Mouse (Mus musculus) hindbrain, embryonic 14.5 days (tissue): Measurements from ENCODE around the gene Olfr827. TPM values are rescaled to one million over a fixed set of nuclear protein-coding genes. Genes with fewer than 3 reads are reported as not detected.

Experiments
- ATAC-seq: fragments of 200-750 bp; cut with Nextera tagmentation; 2 replicates; pipeline ENCODE4 v1.8.0; 2017; ENCODE audit warnings: moderate number of reproducible peaks, mild to moderate bottlenecking, moderate TSS enrichment, moderate library complexity; ENCODE audit not compliant: low FRiP score
- DNase-seq: peaks from one replicate; pipeline ENCODE4 v3.0.0-alpha.2; 2015; ENCODE audit warnings: low spot score
- H3K27ac ChIP-seq: fragments of 300-500 bp; sonication (generic); 2 replicates; pipeline ENCODE4 v1.5.1; 2014; ENCODE audit warnings: mild to moderate bottlenecking, moderate library complexity
- H3K27me3 ChIP-seq: fragments of 300-500 bp; sonication (generic); 2 replicates; pipeline ENCODE4 v1.6.1; 2014; ENCODE audit warnings: mild to moderate bottlenecking, low read length, mixed read lengths; ENCODE audit not compliant: control insufficient read depth, insufficient read depth
- H3K36me3 ChIP-seq: fragments of 300-500 bp; sonication (generic); replicated peaks from 2 replicates; pipeline ENCODE4 v1.6.1; 2014; ENCODE audit not compliant: control insufficient read depth, insufficient read depth
- H3K4me1 ChIP-seq: fragments of 300-500 bp; sonication (generic); replicated peaks from 2 replicates; pipeline ENCODE4 v1.6.1; 2014; ENCODE audit warnings: antibody characterized with exemption, low read length, mixed read lengths; ENCODE audit not compliant: control insufficient read depth, insufficient read depth
- H3K4me2 ChIP-seq: fragments of 300-500 bp; sonication (generic); replicated peaks from 2 replicates; pipeline ENCODE4 v1.6.1; 2014; ENCODE audit warnings: mild to moderate bottlenecking, moderate library complexity
- H3K4me3 ChIP-seq: fragments of 300-500 bp; sonication (generic); replicated peaks from 2 replicates; pipeline ENCODE4 v1.5.1; 2014; ENCODE audit warnings: mild to moderate bottlenecking, low read length
- H3K9ac ChIP-seq: fragments of 300-500 bp; sonication (generic); 2 replicates; pipeline ENCODE4 v1.6.1; 2014
- H3K9me3 ChIP-seq: fragments of 300-500 bp; sonication (generic); 2 replicates; pipeline ENCODE4 v1.6.1; 2016; ENCODE audit warnings: low read length; ENCODE audit not compliant: control insufficient read depth
- WGBS: fragments of 180-500 bp; shearing (Covaris S2); extraction: QIAGEN DNeasy Blood & Tissue Kit; methylation state at CpG from one replicate; pipeline ENCODE4 v1.1.7; 2014; 5-methylcytosine and 5-hydroxymethylcytosine counted together
- polyA plus RNA-seq: library from polyadenylated mRNA; unstranded; fragments of >200 nt; fragmentation: Nextera tagmentation; extraction: Ambion mirVana; gene quantifications from 2 replicates; pipeline ENCODE4 v1.2.1, GENCODE M21; 2014

The Olfr827 gene
- not detected in 2 replicates for polyA plus RNA-seq

- no peak within 1 kb of the TSS for H3K9ac ChIP-seq
- no peaks in the 10 kb centered on the region for H3K36me3 ChIP-seq
- H3K9me3 ChIP-seq = no peaks in the 10 kb centered on the region
- H3K4me3 ChIP-seq = no peak within 1 kb of the TSS
- no peaks in the 10 kb centered on the region for H3K27me3 ChIP-seq
- H3K27ac ChIP-seq = no peak within 1 kb of the TSS
- no peak within 1 kb of the TSS for H3K4me2 ChIP-seq
- WGBS = 97% methylated on average over 1 of the region's 1 CpGs
- H3K4me1 ChIP-seq = no peaks in the 10 kb centered on the region
- no peak for DNase-seq
- no peak for ATAC-seq
These were observed at the start of gene Olfr827 for GRCm38 (mm10) chr10:130214303-130214702. TSS of gene Olfr827 (minus strand) at chr10:130214403.

GRCm38 (mm10) chr10:130263203-130263602, 49.0 kb upstream of the Olfr827 start:
- no peaks in the 10 kb centered on the region for H3K4me1 ChIP-seq
- WGBS = 25% methylated on average over 4 of the region's 4 CpGs
- H3K27me3 ChIP-seq = no peaks in the 10 kb centered on the region
- H3K4me2 ChIP-seq = no peak overlapping the region
- no peak overlapping the region for H3K4me3 ChIP-seq
- no peaks in the 10 kb centered on the region for H3K9me3 ChIP-seq
- ATAC-seq (peak; percentile 66; the same call in 1 of the 2 replicates), DNase-seq (no peak)
- H3K36me3 ChIP-seq = no peaks in the 10 kb centered on the region
- H3K9ac ChIP-seq = no peak overlapping the region
- H3K27ac ChIP-seq = no peak overlapping the region

DNA sequence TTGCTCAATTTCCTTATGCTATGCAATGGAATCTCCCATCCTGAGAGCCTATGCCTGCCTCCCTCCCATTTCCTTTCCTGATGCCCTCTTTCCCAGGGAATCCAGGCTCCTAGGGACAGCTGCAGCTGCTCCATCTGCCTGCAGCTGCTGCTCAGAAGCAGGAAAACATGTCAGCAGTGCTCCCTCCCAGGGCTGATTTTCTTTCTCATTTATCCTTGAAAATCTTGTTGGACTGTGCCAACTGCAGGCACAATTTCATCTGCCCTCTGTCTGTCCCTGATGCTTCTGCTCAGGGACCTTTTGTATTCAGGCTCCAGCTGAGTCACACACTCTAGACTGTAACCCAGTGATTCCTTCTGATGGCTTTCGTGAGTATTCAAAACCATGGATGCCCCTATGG, 45.3 kb upstream of the Olfr827 start:
- no peaks in the 10 kb centered on the region for H3K9me3 ChIP-seq
- DNase-seq = no peak
- ATAC-seq = peak; percentile 77

DNA sequence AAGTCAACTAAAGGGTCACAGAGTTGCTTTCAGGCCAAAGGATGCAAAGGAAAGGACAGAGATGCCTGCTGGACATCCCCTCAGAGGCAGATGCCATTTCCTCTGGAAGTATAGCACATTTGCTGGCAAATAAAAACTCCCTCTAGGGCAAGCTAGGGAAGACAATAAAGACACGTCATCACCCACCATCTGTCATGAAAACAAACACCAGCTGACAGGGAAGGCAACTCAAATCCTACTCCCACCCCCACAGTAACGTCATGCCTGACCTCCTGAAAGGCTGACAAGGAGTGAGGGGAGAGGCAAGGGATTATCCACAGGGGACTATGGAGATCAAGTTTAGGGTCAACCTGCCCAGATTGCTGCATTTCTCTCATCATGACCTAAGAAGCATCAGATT, 30.1 kb upstream of the Olfr827 start:
- Histone ChIP-seq H3K27ac (no peak overlapping the region), H3K4me2 (no peak overlapping the region), H3K9me3 (no peaks in the 10 kb centered on the region), H3K4me1 (no peaks in the 10 kb centered on the region), H3K27me3 (no peaks in the 10 kb centered on the region), H3K9ac (no peak overlapping the region), H3K36me3 (no peaks in the 10 kb centered on the region), H3K4me3 (no peak overlapping the region)
- 5% methylated on average over 2 of the region's 2 CpGs for WGBS
- DNase-seq (no peak), ATAC-seq (peak; percentile 62; the same call in 1 of the 2 replicates)

More for the DNA sequence above, 45.3 kb upstream of the Olfr827 start:
- Histone ChIP-seq H3K4me3 (no peak overlapping the region), H3K36me3 (no peaks in the 10 kb centered on the region), H3K4me1 (no peaks in the 10 kb centered on the region), H3K4me2 (no peak overlapping the region), H3K27me3 (no peaks in the 10 kb centered on the region), H3K9ac (no peak overlapping the region), H3K27ac (no peak overlapping the region; the same call in 1 of the 2 replicates)
- 48% methylated on average over 1 of the region's 1 CpGs for WGBS

DNA sequence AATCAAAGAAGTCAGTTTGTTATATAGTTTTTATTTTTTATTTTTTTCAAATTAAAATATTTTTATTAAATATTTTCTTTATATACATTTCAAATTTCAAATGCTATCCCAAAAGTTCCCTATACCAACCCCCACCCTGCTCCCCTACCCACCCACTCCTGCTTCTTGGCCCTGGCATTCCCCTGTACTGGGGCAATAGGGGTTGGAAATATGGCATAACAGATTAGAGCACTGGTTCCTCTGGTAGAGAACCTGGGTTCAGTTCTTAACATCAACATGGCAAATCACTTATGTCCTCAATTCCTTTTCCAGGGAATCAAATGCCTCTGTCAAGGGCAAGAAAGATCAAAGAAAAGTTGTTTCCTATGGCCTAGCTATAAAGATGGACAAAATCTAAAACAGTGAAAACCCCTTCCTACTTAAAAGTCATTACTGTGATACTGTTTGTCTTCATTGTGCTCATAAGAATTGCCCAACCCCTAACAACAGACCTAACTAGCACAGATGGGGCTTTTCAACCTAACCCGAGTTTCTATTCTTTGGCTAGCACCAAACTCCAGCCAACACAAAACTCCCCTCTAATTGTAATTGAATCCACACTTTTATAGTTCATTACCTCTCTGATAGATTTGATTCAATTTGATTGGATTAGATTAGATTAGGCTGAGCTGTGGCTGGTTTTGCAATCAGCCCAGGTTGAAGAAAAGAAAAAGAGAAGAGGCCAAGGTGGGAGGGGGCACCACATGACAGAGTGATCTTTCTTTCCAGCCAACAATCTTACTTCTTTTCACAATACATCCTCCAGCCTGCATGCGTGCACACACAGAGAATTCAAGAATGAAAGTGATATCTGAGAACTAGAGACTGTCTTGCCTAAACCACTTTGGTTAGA, 24.4 kb upstream of the Olfr827 start:
- Histone ChIP-seq H3K4me3 (no peak overlapping the region), H3K4me1 (no peaks in the 10 kb centered on the region), H3K36me3 (no peaks in the 10 kb centered on the region), H3K27me3 (no peaks in the 10 kb centered on the region), H3K9ac (no peak overlapping the region), H3K27ac (no peak overlapping the region), H3K9me3 (no peaks in the 10 kb centered on the region), H3K4me2 (no peak overlapping the region)
- 45% methylated on average over 2 of the region's 2 CpGs for WGBS
- ATAC-seq = no peak
- no peak for DNase-seq

GRCm38 (mm10) chr10:130234576-130234975, 20.4 kb upstream of the Olfr827 start:
- ATAC-seq (no peak), DNase-seq (no peak)
- Histone ChIP-seq H3K9ac (no peak overlapping the region), H3K27me3 (no peaks in the 10 kb centered on the region), H3K4me3 (no peak overlapping the region), H3K4me2 (no peak overlapping the region), H3K27ac (no peak overlapping the region), H3K9me3 (no peaks in the 10 kb centered on the region), H3K36me3 (no peaks in the 10 kb centered on the region), H3K4me1 (no peaks in the 10 kb centered on the region)
- 23% methylated on average over 1 of the region's 1 CpGs for WGBS

DNA sequence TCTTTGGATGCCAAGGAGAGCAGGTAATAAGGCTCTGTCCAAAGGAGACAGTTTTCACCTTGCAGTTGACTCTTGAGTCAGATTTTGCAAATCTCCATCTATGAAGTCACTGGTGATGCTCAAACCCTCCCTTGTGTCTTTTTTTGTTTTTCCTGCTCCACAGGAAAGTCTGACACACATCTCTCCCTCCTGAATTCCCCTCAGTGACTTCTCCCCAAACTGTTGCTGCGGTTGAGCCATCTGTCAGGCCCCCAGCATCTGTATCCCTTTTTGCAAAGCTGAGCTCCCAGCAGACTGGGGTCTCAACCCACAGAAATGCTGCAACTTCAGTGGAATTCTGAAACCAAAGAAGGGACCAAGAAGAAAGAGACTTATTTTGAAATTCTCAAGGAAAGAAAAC, 17.9 kb upstream of the Olfr827 start:
- Histone ChIP-seq H3K27me3 (no peaks in the 10 kb centered on the region), H3K4me3 (no peak overlapping the region), H3K36me3 (no peaks in the 10 kb centered on the region), H3K27ac (no peak overlapping the region), H3K9ac (no peak overlapping the region), H3K9me3 (no peaks in the 10 kb centered on the region), H3K4me1 (no peaks in the 10 kb centered on the region), H3K4me2 (no peak overlapping the region)
- WGBS = 44% methylated on average over 1 of the region's 1 CpGs
- DNase-seq = no peak
- no peak for ATAC-seq

DNA sequence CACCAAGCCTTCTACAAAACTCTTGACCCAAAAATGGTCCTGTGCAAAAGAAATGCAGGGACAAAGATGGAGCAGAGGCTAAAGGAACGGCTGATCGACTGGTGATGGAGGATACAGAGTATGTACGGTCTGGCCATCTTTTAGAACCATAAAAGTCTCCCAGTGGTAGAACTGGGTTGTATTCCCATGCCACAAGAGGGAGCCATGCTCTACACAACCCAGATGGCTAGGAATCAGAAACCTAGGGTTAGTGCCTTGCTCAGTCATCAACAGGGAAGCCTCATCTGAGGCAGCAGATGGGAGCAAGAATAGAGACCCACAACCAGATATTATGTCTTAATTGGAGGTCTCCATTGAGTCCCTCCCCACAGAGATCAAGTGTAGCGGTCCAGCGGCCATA, 15.4 kb upstream of the Olfr827 start:
- 88% methylated on average over 5 of the region's 5 CpGs for whole genome bisulfite sequencing
- no peaks in the 10 kb centered on the region for H3K36me3 ChIP-seq
- no peak overlapping the region for H3K4me3 ChIP-seq
- DNase-seq (no peak), ATAC-seq (no peak)
- no peaks in the 10 kb centered on the region for H3K9me3 ChIP-seq
- H3K4me1 ChIP-seq = no peaks in the 10 kb centered on the region
- no peak overlapping the region for H3K4me2 ChIP-seq
- H3K27ac ChIP-seq = no peak overlapping the region
- H3K9ac ChIP-seq = no peak overlapping the region
- no peaks in the 10 kb centered on the region for H3K27me3 ChIP-seq

GRCm38 (mm10) chr10:130228246-130228645, 14.0 kb upstream of the Olfr827 start:
- H3K27ac ChIP-seq = no peak overlapping the region
- no peaks in the 10 kb centered on the region for H3K4me1 ChIP-seq
- H3K9me3 ChIP-seq = no peaks in the 10 kb centered on the region
- peak; percentile 95 for ATAC-seq
- H3K4me2 ChIP-seq = no peak overlapping the region
- H3K36me3 ChIP-seq = no peaks in the 10 kb centered on the region
- no peak overlapping the region for H3K9ac ChIP-seq
- DNase-seq = peak; percentile 82
- no peaks in the 10 kb centered on the region for H3K27me3 ChIP-seq
- 0% methylated on average over 1 of the region's 1 CpGs for WGBS
- no peak overlapping the region for H3K4me3 ChIP-seq
